Mouse (Mus musculus) liver, adult 2 months (tissue): ENCODE results near the gene Stmn1.

Experiments used
- CTCF ChIP-seq: fragments of 200-500 bp; IDR thresholded peaks from 2 replicates; pipeline ENCODE4 v1.5.1; 2011; ENCODE audit warnings: low read depth, low read length, control low read depth
- POLR2A ChIP-seq: fragments of 200-500 bp; IDR thresholded peaks from 2 replicates; pipeline ENCODE4 v1.6.1; 2011; ENCODE audit warnings: low read length, control low read depth; ENCODE audit not compliant: insufficient read depth; ENCODE audit errors: extremely low read depth

DNA sequence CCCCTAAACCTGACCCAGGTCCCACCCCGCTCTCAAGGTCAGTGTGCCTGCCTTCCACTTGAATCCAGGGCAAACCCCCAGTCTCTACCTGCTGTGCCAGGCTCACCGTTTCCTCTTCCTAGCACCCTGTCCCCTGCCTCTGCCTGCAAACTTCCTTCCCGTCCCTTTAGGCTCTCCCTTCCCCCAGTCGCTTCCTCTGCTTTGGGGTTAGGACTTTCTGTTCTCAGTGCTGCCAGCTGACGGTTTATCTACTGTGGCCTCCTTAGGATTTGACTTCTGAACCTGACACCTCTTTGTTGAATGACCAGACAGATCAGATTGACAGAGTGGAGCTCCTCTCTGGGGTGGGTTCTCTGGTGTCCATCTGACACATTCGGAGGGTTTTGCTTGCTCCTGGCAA lies 12.8 kb upstream of the Stmn1 start:
- TF ChIP-seq CTCF (no peak), POLR2A (no peak)
